Mouse (Mus musculus) heart, embryonic 16.5 days (tissue): ENCODE measurements around the gene 6430628N08Rik. TPM values are rescaled to one million over a fixed set of nuclear protein-coding genes. Genes with fewer than 3 reads are reported as not detected.

Source experiments
- ATAC-seq: fragments of 200-750 bp; cut with Nextera tagmentation; replicated peaks from 2 replicates; pipeline ENCODE4 v1.8.0; 2017; ENCODE audit warnings: moderate number of reproducible peaks; ENCODE audit not compliant: insufficient read depth, low FRiP score; ENCODE audit errors: extremely low read depth
- H3K27ac ChIP-seq: fragments of 300-500 bp; sonication (generic); 2 replicates; pipeline ENCODE4 v1.5.1; 2014; ENCODE audit warnings: mild to moderate bottlenecking, low read length, control low read depth, moderate library complexity
- H3K27me3 ChIP-seq: fragments of 300-500 bp; sonication (generic); 2 replicates; pipeline ENCODE4 v1.6.1; 2014; ENCODE audit warnings: low read length, mixed read lengths; ENCODE audit not compliant: control insufficient read depth, insufficient read depth
- H3K36me3 ChIP-seq: fragments of 300-500 bp; sonication (generic); 2 replicates; pipeline ENCODE4 v1.6.1; 2014; ENCODE audit not compliant: control insufficient read depth, insufficient read depth
- H3K4me1 ChIP-seq: fragments of 300-500 bp; sonication (generic); 2 replicates; pipeline ENCODE4 v1.6.1; 2014; ENCODE audit warnings: low read length, mixed read lengths; ENCODE audit not compliant: control insufficient read depth, insufficient read depth
- H3K4me2 ChIP-seq: fragments of 300-500 bp; sonication (generic); 2 replicates; pipeline ENCODE4 v1.6.1; 2014; ENCODE audit warnings: low read depth, mild to moderate bottlenecking, control low read depth, low read length
- H3K4me3 ChIP-seq: fragments of 300-500 bp; sonication (generic); 2 replicates; pipeline ENCODE4 v1.5.1; 2014; ENCODE audit warnings: mild to moderate bottlenecking, control low read depth, low read length
- H3K9ac ChIP-seq: fragments of 300-500 bp; sonication (generic); 2 replicates; pipeline ENCODE4 v1.6.1; 2014; ENCODE audit warnings: low read length, control low read depth
- H3K9me3 ChIP-seq: fragments of 300-500 bp; sonication (generic); replicated peaks from 2 replicates; pipeline ENCODE4 v1.6.1; 2016; ENCODE audit warnings: low read length; ENCODE audit not compliant: control insufficient read depth
- WGBS: fragments of 180-500 bp; shearing (Covaris S2); extraction: QIAGEN DNeasy Blood & Tissue Kit; methylation state at CpG from one replicate; pipeline ENCODE4 v1.1.7; 2014; 5-methylcytosine and 5-hydroxymethylcytosine counted together
- polyA plus RNA-seq: library from polyadenylated mRNA; unstranded; fragments of >200 nt; fragmentation: Nextera tagmentation; extraction: Ambion mirVana; gene quantifications from 2 replicates; pipeline ENCODE4 v1.2.1, GENCODE M21; 2015

Gene 6430628N08Rik
- polyA plus RNA-seq, 1 experiment from 2014 or later, result not detected

DNA sequence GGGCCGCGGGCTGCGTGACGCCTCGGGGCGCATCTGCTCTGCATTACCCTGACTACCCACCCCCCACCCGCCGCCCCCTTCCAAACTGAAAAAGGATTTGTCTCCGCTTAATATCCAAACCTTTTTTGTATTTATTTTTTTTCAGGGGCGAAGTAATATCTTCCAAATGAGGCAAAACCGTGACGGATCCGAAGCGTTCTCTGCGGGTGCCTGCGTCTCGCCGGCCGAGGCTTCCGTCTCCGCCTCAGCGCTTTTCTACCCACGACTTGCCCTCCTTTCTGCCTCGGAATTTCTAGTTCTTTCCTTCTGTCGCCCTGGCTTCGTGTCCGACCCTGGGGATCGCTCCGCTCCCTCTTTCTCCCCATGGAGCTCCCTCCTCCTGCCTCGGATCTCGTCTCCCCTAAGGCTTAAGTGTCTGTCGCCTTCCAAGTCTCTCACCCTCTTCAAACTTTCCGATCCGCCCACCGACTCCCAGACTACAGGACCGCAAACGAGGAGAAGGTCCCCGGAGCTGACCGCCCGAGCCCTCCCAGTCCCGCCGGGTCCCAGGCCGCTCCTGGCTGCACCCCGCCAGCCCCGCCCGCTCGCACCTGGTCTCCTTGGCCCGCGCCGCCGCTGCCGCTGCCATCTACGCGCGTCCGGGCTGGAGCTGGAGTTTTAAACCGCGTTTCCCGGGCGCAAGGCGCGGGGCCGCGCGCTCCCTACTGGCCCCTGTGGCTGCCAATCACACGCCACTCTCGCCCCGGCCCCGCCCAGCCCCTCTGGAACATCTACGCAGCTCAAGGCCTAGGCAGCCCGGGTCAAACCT, 49.0 kb downstream of the 6430628N08Rik start, which contains the start of gene Dmbx1:
Gene Dmbx1, minus strand, starts transcription at position 632 of the 808 bp plus-strand sequence.
- Histone ChIP-seq H3K4me1 (peaks cover 13% of the 10 kb centered on the region), H3K9me3 (no peaks in the 10 kb centered on the region), H3K36me3 (no peaks in the 10 kb centered on the region), H3K27me3 (peaks cover 92% of the 10 kb centered on the region), H3K4me2 (peak within 1 kb of the TSS; percentile 59), H3K9ac (no peak within 1 kb of the TSS), H3K4me3 (peak within 1 kb of the TSS; percentile 46), H3K27ac (no peak within 1 kb of the TSS)
- WGBS, result under 1% methylated on average over 71 of the region's 71 CpGs
- no peak for ATAC-seq

DNA sequence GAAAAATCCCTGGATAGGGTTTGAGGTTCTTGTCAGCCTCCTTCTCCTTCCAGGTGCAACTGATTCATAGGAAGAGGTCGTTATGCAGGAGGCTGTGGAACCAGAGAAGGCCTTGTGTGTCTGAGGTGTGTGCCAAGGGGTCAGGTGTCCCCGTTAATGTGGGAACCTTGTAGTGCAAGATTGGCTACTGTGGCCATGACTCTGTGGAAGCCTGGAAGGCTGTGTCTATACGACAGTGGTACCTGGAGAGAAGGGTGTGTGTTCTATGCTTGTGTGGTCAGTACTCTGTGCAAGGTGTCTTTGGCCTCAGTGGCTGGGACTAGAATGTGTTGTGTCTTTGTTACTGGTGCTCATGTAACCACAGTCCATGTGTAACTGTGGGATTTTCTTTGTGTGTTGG, 50.2 kb downstream of the 6430628N08Rik start:
- no peak overlapping the region for H3K27ac ChIP-seq
- 8% methylated on average over 3 of the region's 3 CpGs for WGBS
- no peak overlapping the region for H3K4me2 ChIP-seq
- H3K9me3 ChIP-seq, result no peaks in the 10 kb centered on the region
- no peaks in the 10 kb centered on the region for H3K36me3 ChIP-seq
- no peak overlapping the region for H3K4me3 ChIP-seq
- H3K4me1 ChIP-seq, result peaks cover 13% of the 10 kb centered on the region
- no peak overlapping the region for H3K9ac ChIP-seq
- H3K27me3 ChIP-seq, result peaks cover 94% of the 10 kb centered on the region
- ATAC-seq, result no peak

DNA sequence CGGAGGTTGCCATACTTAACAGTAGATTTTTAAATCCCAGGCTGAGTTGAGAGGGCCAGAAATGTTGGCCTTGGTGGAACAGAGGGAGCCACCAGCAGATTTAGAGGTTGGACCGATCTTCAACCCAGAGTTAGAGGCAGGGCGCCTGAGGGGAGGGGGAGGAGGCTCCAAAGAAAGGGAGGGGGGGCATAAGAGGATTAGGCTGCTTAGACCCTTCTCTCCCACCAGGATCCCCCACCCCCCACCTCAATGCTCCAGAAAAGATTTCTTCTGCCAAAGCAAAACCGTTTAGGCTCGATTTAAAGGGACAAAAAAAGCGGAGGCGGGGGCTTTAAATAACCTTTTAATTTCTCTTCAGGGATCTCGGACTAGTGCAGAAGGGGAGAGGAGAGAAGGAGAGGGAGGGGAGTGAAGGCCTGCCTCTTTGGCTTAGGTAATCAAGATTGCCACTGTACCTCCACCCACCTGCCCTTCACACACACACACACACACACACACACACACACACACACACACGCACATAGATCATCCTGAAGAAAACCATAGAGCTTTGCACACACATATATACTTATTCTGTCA, 50.9 kb downstream of the 6430628N08Rik start:
- 9% methylated on average over 9 of the region's 9 CpGs for WGBS
- no peaks in the 10 kb centered on the region for H3K9me3 ChIP-seq
- H3K4me2 ChIP-seq, result no peak overlapping the region
- H3K4me1 ChIP-seq, result peaks cover 12% of the 10 kb centered on the region
- H3K27ac ChIP-seq, result no peak overlapping the region
- ATAC-seq, result no peak
- peaks cover 100% of the 10 kb centered on the region for H3K27me3 ChIP-seq
- H3K9ac ChIP-seq, result no peak overlapping the region
- H3K36me3 ChIP-seq, result no peaks in the 10 kb centered on the region
- no peak overlapping the region for H3K4me3 ChIP-seq

DNA sequence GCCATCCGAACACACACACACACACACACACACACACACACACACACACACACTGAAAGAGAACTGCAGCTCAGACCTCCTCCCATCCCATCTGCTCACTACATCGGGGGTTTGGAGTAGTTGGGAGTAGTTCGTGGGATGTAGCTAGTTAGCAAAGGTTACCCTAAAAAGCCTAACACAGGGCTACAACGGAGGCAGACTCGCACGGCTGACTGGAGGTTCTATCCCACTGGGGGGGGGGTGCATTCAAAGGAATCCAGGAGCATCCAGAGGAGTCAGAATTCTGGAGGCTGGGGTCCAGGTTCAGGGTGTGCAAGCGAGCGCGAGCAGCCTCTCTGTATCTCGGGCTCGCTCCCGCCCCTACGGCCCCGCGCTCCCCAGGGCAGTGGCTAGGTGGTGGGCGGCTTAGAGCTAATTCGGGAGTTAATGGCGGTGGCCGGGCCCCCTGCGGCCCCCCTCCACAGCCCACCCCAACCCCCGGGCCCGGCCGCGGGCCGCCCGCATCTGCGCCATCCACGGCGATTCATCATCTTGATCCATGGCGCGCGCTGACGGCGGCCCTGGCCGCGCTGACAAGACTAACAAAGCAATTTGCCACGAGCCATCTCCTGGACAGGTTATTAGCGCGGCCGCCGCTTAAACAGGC, 53.3 kb downstream of the 6430628N08Rik start:
- no peak for ATAC-seq
- 2% methylated on average over 41 of the region's 41 CpGs for WGBS
- H3K27ac ChIP-seq, result no peak overlapping the region
- no peak overlapping the region for H3K4me3 ChIP-seq
- H3K9me3 ChIP-seq, result no peaks in the 10 kb centered on the region
- H3K4me2 ChIP-seq, result no peak overlapping the region
- peaks cover 7% of the 10 kb centered on the region; the same call in 1 of the 2 replicates for H3K4me1 ChIP-seq
- no peaks in the 10 kb centered on the region for H3K36me3 ChIP-seq
- no peak overlapping the region for H3K9ac ChIP-seq
- H3K27me3 ChIP-seq, result peaks cover 88% of the 10 kb centered on the region

Other genes with a start within 250 kb of the 6430628N08Rik start
- gene Cyp4b1, start 242.9 kb upstream of the 6430628N08Rik start, polyA plus RNA-seq, result 4.0 and 6.4 TPM in 2 replicates
- 23.6 and 25.1 TPM in 2 replicates for gene Efcab14, start 152.9 kb upstream of the 6430628N08Rik start, polyA plus RNA-seq
- gene Tex38, start 109.6 kb upstream of the 6430628N08Rik start, polyA plus RNA-seq, result 0.19 TPM in 1 of 2 replicates, not detected in the other
- gene Atpaf1, start 105.9 kb upstream of the 6430628N08Rik start, polyA plus RNA-seq, result 65.5 and 69.9 TPM in 2 replicates
- 9.2 and 12.4 TPM in 2 replicates for gene Mob3c, start 62.6 kb upstream of the 6430628N08Rik start, polyA plus RNA-seq
- gene Mknk1, start 51.5 kb upstream of the 6430628N08Rik start, polyA plus RNA-seq, result 22.7 and 24.7 TPM in 2 replicates
- not detected in 2 replicates for gene Kncn, start 6.3 kb upstream of the 6430628N08Rik start, polyA plus RNA-seq
- gene Dmbx1, start 49.3 kb downstream of the 6430628N08Rik start, polyA plus RNA-seq, result 0.06 TPM in 1 of 2 replicates, not detected in the other
- 2.1 and 2.7 TPM in 2 replicates for gene Faah, start 127.3 kb downstream of the 6430628N08Rik start, polyA plus RNA-seq
- 32.4 and 33.6 TPM in 2 replicates for gene Nsun4, start 163.2 kb downstream of the 6430628N08Rik start, polyA plus RNA-seq
- gene Uqcrh, start 184.4 kb downstream of the 6430628N08Rik start, polyA plus RNA-seq, result 1,257 and 1,258 TPM in 2 replicates
- 53.8 and 55.3 TPM in 2 replicates for gene Lrrc41, start 184.6 kb downstream of the 6430628N08Rik start, polyA plus RNA-seq
- 18.5 and 20.2 TPM in 2 replicates for gene Rad54l, start 233.0 kb downstream of the 6430628N08Rik start, polyA plus RNA-seq
- gene Pomgnt1, start 233.2 kb downstream of the 6430628N08Rik start, polyA plus RNA-seq, result 60.2 and 68.8 TPM in 2 replicates